Mouse (Mus musculus) MEL (cell line): Measurements from ENCODE around the gene Xrn1. TPM values are rescaled to one million over a fixed set of nuclear protein-coding genes. Genes with fewer than 3 reads are reported as not detected.
A peak's percentile ranks its signal among the peaks of the same experiment; 100 is the strongest.

ENCODE experiments used
- DNase-seq: peaks from one replicate; pipeline ENCODE4 v3.0.0; 2011; ENCODE audit warnings: low read depth, low spot score
- H3K27ac ChIP-seq: 2 replicates; pipeline ENCODE4 v1.5.1; 2012; ENCODE audit warnings: low read depth, mild to moderate bottlenecking, control low read depth, low read length, moderate library complexity; ENCODE audit not compliant: control insufficient read depth
- H3K27me3 ChIP-seq, 2 experiments: fragments of 150-350 bp in 1 of 2; sonication (generic) in 1 of 2; 2 replicates each; pipeline ENCODE4 v1.6.1; 2012; ENCODE audit warnings: low read length in 2 of 2, mild to moderate bottlenecking in 2 of 2, improper control_type of control experiment in 1 of 2, moderate library complexity in 1 of 2; ENCODE audit not compliant: insufficient read depth in 2 of 2, control insufficient read depth in 1 of 2
- H3K36me3 ChIP-seq, 2 experiments: 2 replicates each; pipeline ENCODE4 v1.6.1; 2012 to 2014; ENCODE audit warnings: low read length in 2 of 2, improper control_type of control experiment in 1 of 2, inconsistent platforms in 1 of 2, mild to moderate bottlenecking in 1 of 2; ENCODE audit not compliant: insufficient read depth in 2 of 2, control insufficient read depth in 1 of 2
- H3K4me1 ChIP-seq, 2 experiments: fragments of 150-350 bp in 1 of 2; sonication (generic) in 1 of 2; 2 replicates each; pipeline ENCODE4 v1.6.1; 2012; ENCODE audit warnings: low read length in 2 of 2, improper control_type of control experiment in 1 of 2, mild to moderate bottlenecking in 1 of 2; ENCODE audit not compliant: insufficient read depth in 2 of 2, control insufficient read depth in 1 of 2
- H3K4me3 ChIP-seq, 2 experiments: fragments of 150-350 bp in 1 of 2; sonication (generic) in 1 of 2; 2 replicates each; pipeline ENCODE4 v1.5.1; 2012; ENCODE audit warnings: low read depth in 2 of 2, low read length in 2 of 2, mild to moderate bottlenecking in 2 of 2, moderate library complexity in 2 of 2, control low read depth in 1 of 2, improper control_type of control experiment in 1 of 2; ENCODE audit not compliant: control insufficient read depth in 1 of 2, insufficient read depth in 1 of 2
- H3K79me2 ChIP-seq: 2 replicates; pipeline ENCODE4 v1.6.1; 2012; ENCODE audit warnings: mild to moderate bottlenecking, low read length, moderate library complexity; ENCODE audit not compliant: control insufficient read depth, poor library complexity, insufficient read depth
- H3K9ac ChIP-seq: 2 replicates; pipeline ENCODE4 v1.6.1; 2012; ENCODE audit warnings: low read depth, mild to moderate bottlenecking, control low read depth, low read length, moderate library complexity; ENCODE audit not compliant: control insufficient read depth, poor library complexity, severe bottlenecking
- H3K9me3 ChIP-seq: fragments of 150-350 bp; sonication (generic); replicated peaks from 2 replicates; pipeline ENCODE4 v1.6.1; 2012; ENCODE audit warnings: mild to moderate bottlenecking, low read length, improper control_type of control experiment, moderate library complexity; ENCODE audit not compliant: insufficient read depth
- BHLHE40 ChIP-seq: IDR thresholded peaks from 2 replicates; pipeline ENCODE4 v1.6.1; 2012; ENCODE audit warnings: low read depth, mild to moderate bottlenecking, inconsistent platforms, low read length, improper control_type of control experiment, borderline replicate concordance
- CHD1 ChIP-seq: IDR thresholded peaks from 2 replicates; pipeline ENCODE4 v1.6.1; 2012; ENCODE audit warnings: low read depth, mild to moderate bottlenecking, inconsistent platforms, low read length, improper control_type of control experiment
- CHD2 ChIP-seq: IDR thresholded peaks from 2 replicates; pipeline ENCODE4 v1.6.1; 2011; ENCODE audit warnings: low read length, improper control_type of control experiment
- CTCF ChIP-seq, 3 experiments: IDR thresholded peaks in 2 of 3; conservative IDR thresholded peaks in 1 of 3; 2 replicates each; pipeline ENCODE4 v1.5.1; 2011 to 2012; ENCODE audit warnings: low read length in 3 of 3, low read depth in 2 of 3, mild to moderate bottlenecking in 2 of 3, improper control_type of control experiment in 1 of 3, inconsistent platforms in 1 of 3, mixed read lengths in 1 of 3, moderate library complexity in 1 of 3; ENCODE audit not compliant: control insufficient read depth in 1 of 3, insufficient read depth in 1 of 3, poor library complexity in 1 of 3, severe bottlenecking in 1 of 3
- E2F4 ChIP-seq: IDR thresholded peaks from 2 replicates; pipeline ENCODE4 v1.6.1; 2011; ENCODE audit warnings: low read depth, low read length, improper control_type of control experiment, borderline replicate concordance
- ELF1 ChIP-seq: IDR thresholded peaks from 2 replicates; pipeline ENCODE4 v1.6.1; 2014; ENCODE audit warnings: low read depth, mild to moderate bottlenecking, inconsistent platforms, low read length, improper control_type of control experiment, moderate library complexity
- EP300 ChIP-seq, 2 experiments: IDR thresholded peaks; 2 replicates each; pipeline ENCODE4 v1.6.1; 2011; ENCODE audit warnings: improper control_type of control experiment in 2 of 2, low read length in 2 of 2, low read depth in 1 of 2, mild to moderate bottlenecking in 1 of 2
- ETS1 ChIP-seq: IDR thresholded peaks from 2 replicates; pipeline ENCODE4 v1.6.1; 2012; ENCODE audit warnings: low read depth, mild to moderate bottlenecking, inconsistent platforms, low read length, improper control_type of control experiment, moderate library complexity
- GABPA ChIP-seq: IDR thresholded peaks from 2 replicates; pipeline ENCODE4 v1.6.1; 2012; ENCODE audit warnings: low read depth, mild to moderate bottlenecking, inconsistent platforms, low read length, improper control_type of control experiment, moderate library complexity
- GATA1 ChIP-seq: IDR thresholded peaks from 2 replicates; pipeline ENCODE4 v1.6.1; 2011; ENCODE audit warnings: low read depth, low read length, improper control_type of control experiment
- HCFC1 ChIP-seq: IDR thresholded peaks from 2 replicates; pipeline ENCODE4 v1.6.1; 2012; ENCODE audit warnings: low read depth, mild to moderate bottlenecking, inconsistent platforms, low read length, improper control_type of control experiment, moderate library complexity
- JUND ChIP-seq: IDR thresholded peaks from 2 replicates; pipeline ENCODE4 v1.6.1; 2011; ENCODE audit warnings: low read depth, mild to moderate bottlenecking, improper control_type of control experiment, low read length
- KAT2A ChIP-seq: conservative IDR thresholded peaks from 2 replicates; pipeline ENCODE4 v1.6.1; 2012; ENCODE audit warnings: low read depth, low read length, improper control_type of control experiment, inconsistent platforms
- MAFK ChIP-seq: IDR thresholded peaks from 2 replicates; pipeline ENCODE4 v1.6.1; 2011; ENCODE audit warnings: low read depth, mild to moderate bottlenecking, low read length, improper control_type of control experiment, borderline replicate concordance
- MAX ChIP-seq: IDR thresholded peaks from 2 replicates; pipeline ENCODE4 v1.6.1; 2011; ENCODE audit warnings: low read length, improper control_type of control experiment
- MAZ ChIP-seq: IDR thresholded peaks from 2 replicates; pipeline ENCODE4 v1.6.1; 2012; ENCODE audit warnings: low read depth, mild to moderate bottlenecking, inconsistent platforms, low read length, improper control_type of control experiment
- MEF2A ChIP-seq: IDR thresholded peaks from 2 replicates; pipeline ENCODE4 v1.6.1; 2014; ENCODE audit warnings: low read depth, mild to moderate bottlenecking, inconsistent platforms, low read length, improper control_type of control experiment; ENCODE audit not compliant: poor library complexity, insufficient replicate concordance, severe bottlenecking; ENCODE audit errors: extremely low read depth
- MXI1 ChIP-seq: IDR thresholded peaks from 2 replicates; pipeline ENCODE4 v1.6.1; 2011; ENCODE audit warnings: mild to moderate bottlenecking, low read depth, low read length, improper control_type of control experiment
- MYC ChIP-seq: IDR thresholded peaks from 2 replicates; pipeline ENCODE4 v1.6.1; 2011; ENCODE audit warnings: low read depth, mild to moderate bottlenecking, low read length, improper control_type of control experiment, moderate library complexity
- NELFE ChIP-seq: IDR thresholded peaks from 2 replicates; pipeline ENCODE4 v1.6.1; 2011; ENCODE audit warnings: low read depth, low read length, improper control_type of control experiment
- NRF1 ChIP-seq: IDR thresholded peaks from 2 replicates; pipeline ENCODE4 v1.6.1; 2014; ENCODE audit warnings: low read depth, mild to moderate bottlenecking, inconsistent platforms, low read length, improper control_type of control experiment, moderate library complexity; ENCODE audit not compliant: poor library complexity, insufficient read depth, severe bottlenecking
- POLR2A ChIP-seq, 2 experiments: IDR thresholded peaks; 2 replicates each; pipeline ENCODE4 v1.6.1; 2011 to 2012; ENCODE audit warnings: low read length in 2 of 2, mild to moderate bottlenecking in 2 of 2, control low read depth in 1 of 2, improper control_type of control experiment in 1 of 2, low read depth in 1 of 2, moderate library complexity in 1 of 2; ENCODE audit not compliant: control insufficient read depth in 1 of 2, insufficient read depth in 1 of 2, poor library complexity in 1 of 2
- POLR2AphosphoS2 ChIP-seq: IDR thresholded peaks from 2 replicates; pipeline ENCODE4 v1.6.1; 2011; ENCODE audit warnings: low read length, improper control_type of control experiment
- POLR2AphosphoS5 ChIP-seq: IDR thresholded peaks from 2 replicates; pipeline ENCODE4 v1.6.1; 2012; ENCODE audit warnings: low read depth, borderline replicate concordance, mild to moderate bottlenecking, inconsistent platforms, low read length, moderate library complexity, mixed read lengths
- RAD21 ChIP-seq: IDR thresholded peaks from 2 replicates; pipeline ENCODE4 v1.6.1; 2011; ENCODE audit warnings: mild to moderate bottlenecking, low read depth, low read length, improper control_type of control experiment
- RCOR1 ChIP-seq: IDR thresholded peaks from 2 replicates; pipeline ENCODE4 v1.6.1; 2012; ENCODE audit warnings: low read depth, mild to moderate bottlenecking, inconsistent platforms, low read length, improper control_type of control experiment
- SIN3A ChIP-seq: IDR thresholded peaks from 2 replicates; pipeline ENCODE4 v1.6.1; 2012; ENCODE audit warnings: low read length, improper control_type of control experiment, inconsistent platforms
- SMC3 ChIP-seq: IDR thresholded peaks from 2 replicates; pipeline ENCODE4 v1.6.1; 2011; ENCODE audit warnings: low read depth, low read length, improper control_type of control experiment
- TAL1 ChIP-seq: IDR thresholded peaks from 2 replicates; pipeline ENCODE4 v1.6.1; 2012; ENCODE audit warnings: mild to moderate bottlenecking, inconsistent platforms, low read length, moderate library complexity, mixed read lengths
- TBP ChIP-seq: IDR thresholded peaks from 2 replicates; pipeline ENCODE4 v1.8.0; 2011; ENCODE audit warnings: low read depth, low read length, improper control_type of control experiment
- TCF12 ChIP-seq: IDR thresholded peaks from 2 replicates; pipeline ENCODE4 v1.6.1; 2014; ENCODE audit warnings: low read depth, mild to moderate bottlenecking, inconsistent platforms, low read length, improper control_type of control experiment, moderate library complexity
- UBTF ChIP-seq: IDR thresholded peaks from 2 replicates; pipeline ENCODE4 v1.6.1; 2012; ENCODE audit warnings: low read depth, mild to moderate bottlenecking, inconsistent platforms, low read length, improper control_type of control experiment, moderate library complexity, borderline replicate concordance; ENCODE audit not compliant: insufficient read depth
- USF1 ChIP-seq: IDR thresholded peaks from 2 replicates; pipeline ENCODE4 v1.6.1; 2014; ENCODE audit warnings: low read depth, mild to moderate bottlenecking, inconsistent platforms, low read length, improper control_type of control experiment, moderate library complexity
- USF2 ChIP-seq, 2 experiments: IDR thresholded peaks; 2 replicates each; pipeline ENCODE4 v1.6.1; 2011 to 2012; ENCODE audit warnings: improper control_type of control experiment in 2 of 2, low read length in 2 of 2, borderline replicate concordance in 1 of 2, inconsistent platforms in 1 of 2, low read depth in 1 of 2, mild to moderate bottlenecking in 1 of 2; ENCODE audit not compliant: insufficient read depth in 1 of 2
- ZC3H11A ChIP-seq: IDR thresholded peaks from 2 replicates; pipeline ENCODE4 v1.6.1; 2012; ENCODE audit warnings: low read depth, mild to moderate bottlenecking, inconsistent platforms, low read length, improper control_type of control experiment
- ZKSCAN1 ChIP-seq: IDR thresholded peaks from 2 replicates; pipeline ENCODE4 v1.6.1; 2012; ENCODE audit warnings: low read depth, mild to moderate bottlenecking, inconsistent platforms, low read length, improper control_type of control experiment, moderate library complexity
- ZMIZ1 ChIP-seq: IDR thresholded peaks from 2 replicates; pipeline ENCODE4 v1.6.1; 2012; ENCODE audit warnings: low read depth, mild to moderate bottlenecking, inconsistent platforms, low read length, improper control_type of control experiment, moderate library complexity
- ZNF384 ChIP-seq: IDR thresholded peaks from 2 replicates; pipeline ENCODE4 v1.6.1; 2012; ENCODE audit warnings: low read depth, mild to moderate bottlenecking, inconsistent platforms, low read length, improper control_type of control experiment
- polyA plus RNA-seq, 2 experiments: library from polyadenylated mRNA; stranded (reverse) in 1 of 2; unstranded in 1 of 2; fragments of >175 nt in 1 of 2; fragments of >200 nt in 1 of 2; gene quantifications; 2 replicates each; pipeline versions ENCODE4 v1.2.1 to v1.2.4; 2012; ENCODE audit warnings: low replicate concordance in 2 of 2, low read depth in 1 of 2; ENCODE audit not compliant: insufficient read length in 2 of 2, insufficient read depth in 1 of 2, missing spikeins in 1 of 2
- total RNA-seq: library from RNA; depleted of rRNA; stranded (reverse); fragments of 300-350 nt; gene quantifications from 2 replicates; pipeline ENCODE4 v1.2.3, GENCODE M21; 2012

The Xrn1 gene
- total and polyA plus RNA-seq, 3 experiments = 7.6 to 8.3 TPM; not detected in 1

GRCm38 (mm10) chr9:96095192-96095591, 140.6 kb downstream of the Xrn1 start:
- Histone ChIP-seq H3K79me2 (no peaks in the 10 kb centered on the region), H3K9me3 (no peaks in the 10 kb centered on the region), H3K4me1 (no peaks in the 10 kb centered on the region; a peak in 1 of 4 replicates), H3K4me3 (no peak overlapping the region), H3K9ac (no peak overlapping the region), H3K27ac (no peak overlapping the region), H3K27me3 (no peaks in the 10 kb centered on the region), H3K36me3 (no peaks in the 10 kb centered on the region)
- DNase-seq = peak; percentile 94
- TF ChIP-seq ETS1 (peak; percentile 84), MAX (peak; percentile 78), ZC3H11A (0 out of 2 replicates have a peak, but pooled peaks have one; percentile 15), RCOR1 (peak; percentile 10; the same call in 1 of the 2 replicates), UBTF (no peak), MEF2A (no peak), MYC (peak; percentile 84; the same call in 1 of the 2 replicates), NELFE (no peak), TBP (peak; percentile 86), MXI1 (peak; percentile 89), E2F4 (no peak), ZKSCAN1 (no peak), TAL1 (peak; percentile 67), KAT2A (no peak), POLR2A (IDR thresholded peaks at IDR 0.05; ENCODE audit: control insufficient read depth in 1 of 2, insufficient read depth in 1 of 2, low read depth in 1 of 2, low read length in 2 of 2, poor library complexity in 1 of 2) (no peak), CHD2 (no peak), NRF1 (no peak), ZMIZ1 (no peak), GATA1 (peak; percentile 67), USF2 (IDR thresholded peaks at IDR 0.05; ENCODE audit: borderline replicate concordance in 1 of 2, insufficient read depth in 1 of 2, low read depth in 1 of 2, low read length in 2 of 2) (no peak), POLR2AphosphoS2 (no peak), POLR2AphosphoS5 (no peak), MAZ (no peak), RAD21 (no peak), MAFK (no peak), USF1 (no peak), ELF1 (no peak), SMC3 (no peak), GABPA (no peak), EP300 (IDR thresholded peaks at IDR 0.05; ENCODE audit: low read depth in 1 of 2, low read length in 2 of 2) (peak; percentile 72 to 76), BHLHE40 (no peak), CTCF (IDR thresholded peaks at IDR 0.05 in 2 of 3, conservative IDR thresholded peaks at IDR 0.05 in 1 of 3; ENCODE audit: control insufficient read depth in 1 of 3, insufficient read depth in 1 of 3, low read depth in 2 of 3, low read length in 3 of 3, poor library complexity in 1 of 3, severe bottlenecking in 1 of 3) (no peak), ZNF384 (no peak), SIN3A (peak; percentile 78), CHD1 (no peak), JUND (no peak), TCF12 (peak; percentile 62), HCFC1 (no peak)
